Mouse (Mus musculus): ENCODE results near the gene Map7d1. TPM values are rescaled to one million over a fixed set of nuclear protein-coding genes. Genes with fewer than 3 reads are reported as not detected.

The Map7d1 gene
- total and polyA plus RNA-seq, 2 experiments from 2014 or later, result 71.1 to 115 TPM

DNA sequence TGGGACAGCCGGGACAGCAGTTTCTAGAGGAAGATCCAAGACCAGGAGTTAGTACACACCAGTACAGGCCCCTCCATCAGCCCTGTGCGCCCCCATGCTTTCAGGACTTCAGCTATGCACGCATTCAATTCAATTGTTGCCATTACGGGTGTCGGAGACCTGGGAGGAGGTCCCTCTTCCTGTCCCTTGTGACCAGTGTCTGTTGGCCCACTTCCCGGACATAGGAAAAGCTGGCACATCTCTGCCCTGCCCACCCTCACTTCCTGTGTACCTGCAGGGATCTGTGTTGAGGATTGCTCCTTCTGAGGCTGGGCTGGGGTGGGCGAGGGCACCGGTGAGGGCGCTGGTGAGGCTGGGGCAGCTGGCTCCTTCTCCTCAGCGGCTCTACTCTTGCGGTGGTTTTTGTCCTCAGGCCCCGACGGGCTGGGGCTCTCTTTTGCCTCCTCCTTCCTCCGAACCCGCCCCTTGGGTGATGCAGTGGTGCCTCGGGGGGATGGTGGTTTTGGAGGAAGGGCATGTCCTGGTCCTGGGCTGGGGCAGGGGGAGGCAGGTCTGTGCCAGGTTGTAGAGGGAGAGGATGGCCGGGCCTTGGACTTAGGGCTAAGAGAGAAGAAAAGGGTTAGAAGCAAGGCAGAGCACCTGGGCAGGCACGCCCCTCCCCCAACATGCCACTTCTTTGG, 21.5 kb downstream of the Map7d1 start:
- H3K4me1 ChIP-seq (ENCODE audit: insufficient read depth), result no peaks in the 10 kb centered on the region
- peaks cover 87% of the 10 kb centered on the region for H3K36me3 ChIP-seq (ENCODE audit: insufficient read depth)
- DNase-seq (no peak), ATAC-seq (no peak)
- no peak overlapping the region for H3K27ac ChIP-seq (ENCODE audit: low read depth, low read length)
- no peaks in the 10 kb centered on the region for H3K27me3 ChIP-seq (ENCODE audit: insufficient read depth, low read length)
- TF ChIP-seq CTCF (IDR thresholded peaks at IDR 0.05; ENCODE audit: low read depth), result no peak
- no peak overlapping the region for H3K4me2 ChIP-seq (ENCODE audit: low read depth)
- H3K9ac ChIP-seq, result no peak overlapping the region
- 81% methylated on average over 18 of the region's 18 CpGs for WGBS
- no peak overlapping the region for H3K4me3 ChIP-seq (ENCODE audit: low read depth, low read length)
- no peaks in the 10 kb centered on the region for H3K9me3 ChIP-seq (ENCODE audit: low read length)

- H3K9ac ChIP-seq, result no peak overlapping the region
- TF ChIP-seq CTCF (IDR thresholded peaks at IDR 0.05; ENCODE audit: low read depth), result no peak
- no peak overlapping the region for H3K27ac ChIP-seq (ENCODE audit: low read depth, low read length)
- H3K4me3 ChIP-seq (ENCODE audit: low read depth, low read length), result no peak overlapping the region
- H3K4me2 ChIP-seq (ENCODE audit: low read depth), result no peak overlapping the region
- WGBS, result 91% methylated on average over 29 of the region's 29 CpGs
- DNase-seq (no peak), ATAC-seq (no peak)
- no peaks in the 10 kb centered on the region for H3K27me3 ChIP-seq (ENCODE audit: insufficient read depth, low read length)
- H3K36me3 ChIP-seq (ENCODE audit: insufficient read depth), result peaks cover 81% of the 10 kb centered on the region
- H3K9me3 ChIP-seq (ENCODE audit: low read length), result no peaks in the 10 kb centered on the region
- no peaks in the 10 kb centered on the region for H3K4me1 ChIP-seq (ENCODE audit: insufficient read depth)
Measured at GRCm38 (mm10) chr4:126233676-126234308, 22.4 kb downstream of the Map7d1 start.

DNA sequence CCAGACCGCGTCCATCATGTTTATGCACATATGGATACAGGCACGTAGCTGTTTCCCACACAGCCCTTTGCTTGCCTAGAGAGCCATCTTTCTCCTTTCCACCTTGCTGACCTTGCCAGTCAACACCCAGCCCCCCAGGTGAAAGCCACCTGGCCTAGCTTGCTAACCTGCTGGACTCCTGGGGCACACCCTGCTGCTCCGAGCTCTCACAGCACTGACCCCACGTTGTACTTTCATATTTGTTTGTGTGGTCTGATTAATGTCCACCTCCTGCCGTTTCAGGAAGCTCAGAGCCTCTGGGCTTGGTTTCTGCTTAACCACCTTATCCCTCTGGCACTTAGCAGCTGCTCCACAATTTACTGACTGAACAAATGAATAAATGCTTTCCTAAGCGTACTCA, 26.2 kb downstream of the Map7d1 start:
- Histone ChIP-seq H3K4me2 (ENCODE audit: low read depth) (no peak overlapping the region), H3K9ac (no peak overlapping the region), H3K4me3 (ENCODE audit: low read depth, low read length) (no peak overlapping the region), H3K27ac (ENCODE audit: low read depth, low read length) (no peak overlapping the region), H3K36me3 (ENCODE audit: insufficient read depth) (peaks cover 43% of the 10 kb centered on the region), H3K9me3 (ENCODE audit: low read length) (no peaks in the 10 kb centered on the region), H3K4me1 (ENCODE audit: insufficient read depth) (no peaks in the 10 kb centered on the region), H3K27me3 (ENCODE audit: insufficient read depth, low read length) (no peaks in the 10 kb centered on the region)
- no peak for TF ChIP-seq CTCF (IDR thresholded peaks at IDR 0.05; ENCODE audit: low read depth)
- 77% methylated on average over 7 of the region's 7 CpGs for WGBS
- ATAC-seq (no peak), DNase-seq (no peak)

DNA sequence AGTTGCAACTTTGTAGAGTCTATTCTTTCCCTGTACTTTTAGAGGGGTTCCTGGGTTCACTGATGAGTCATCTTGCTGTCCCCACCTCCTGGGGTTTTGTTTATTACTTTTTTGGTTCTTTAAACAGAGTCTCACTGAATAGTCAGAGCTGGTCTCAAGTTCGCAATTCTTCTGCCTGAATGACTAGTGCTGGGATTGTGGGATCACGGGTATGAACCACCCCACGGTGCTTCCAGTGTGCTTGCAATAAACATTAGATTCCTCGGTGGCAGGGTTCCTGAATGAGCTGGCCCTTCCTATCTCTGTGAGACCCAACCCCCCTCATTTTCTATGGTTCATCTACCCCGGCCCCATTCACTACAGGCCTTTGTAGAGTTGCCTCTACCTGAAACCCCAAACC, 28.0 kb downstream of the Map7d1 start:
- H3K4me1 ChIP-seq (ENCODE audit: insufficient read depth), result no peaks in the 10 kb centered on the region
- H3K27ac ChIP-seq (ENCODE audit: low read depth, low read length), result no peak overlapping the region
- no peak for DNase-seq
- no peaks in the 10 kb centered on the region for H3K27me3 ChIP-seq (ENCODE audit: insufficient read depth, low read length)
- peaks cover 26% of the 10 kb centered on the region for H3K36me3 ChIP-seq (ENCODE audit: insufficient read depth)
- no peak overlapping the region for H3K4me2 ChIP-seq (ENCODE audit: low read depth)
- H3K9ac ChIP-seq, result no peak overlapping the region
- WGBS, result 20% methylated on average over 5 of the region's 5 CpGs
- TF ChIP-seq CTCF (IDR thresholded peaks at IDR 0.05; ENCODE audit: low read depth), result no peak
- H3K9me3 ChIP-seq (ENCODE audit: low read length), result no peaks in the 10 kb centered on the region
- H3K4me3 ChIP-seq (ENCODE audit: low read depth, low read length), result no peak overlapping the region
- ATAC-seq, result no peak

DNA sequence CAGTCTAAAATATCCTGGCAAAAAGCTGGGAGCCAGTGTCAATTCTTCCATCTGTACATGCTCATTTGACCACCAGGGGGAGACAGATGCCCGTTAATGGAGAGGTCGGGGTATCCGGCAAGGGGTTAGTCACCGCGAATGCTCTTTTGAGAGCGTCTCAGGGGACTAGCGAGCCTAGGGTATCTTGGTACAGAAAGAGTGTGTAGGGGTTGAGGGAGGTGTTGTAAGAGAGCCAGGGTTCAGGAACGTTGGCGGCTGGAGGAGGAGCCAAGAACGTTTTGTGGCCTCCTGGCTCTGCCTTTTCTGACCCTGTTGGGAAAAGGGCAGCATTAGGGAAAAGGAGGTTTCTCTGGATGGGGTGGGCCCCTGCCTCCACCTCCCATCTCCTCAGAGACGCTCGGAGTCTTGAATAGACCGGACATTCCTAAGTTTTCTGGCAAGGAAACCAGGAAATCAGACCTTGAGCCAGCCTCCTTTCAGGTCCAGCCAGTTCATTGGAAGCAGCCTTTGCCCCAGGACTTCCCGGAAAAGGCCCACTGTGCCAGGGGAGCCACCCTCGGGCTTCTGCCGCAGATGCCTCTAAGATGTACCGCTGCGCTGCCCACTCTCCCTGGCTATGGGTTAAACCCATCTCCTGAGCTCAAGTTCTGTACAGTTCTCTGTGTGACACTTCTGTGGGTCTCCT, 28.9 kb downstream of the Map7d1 start:
- ATAC-seq (peak; percentile 87), DNase-seq (peak; percentile 90)
- Histone ChIP-seq H3K36me3 (ENCODE audit: insufficient read depth) (peaks cover 17% of the 10 kb centered on the region), H3K4me3 (ENCODE audit: low read depth, low read length) (peak overlapping the region; percentile 22), H3K27me3 (ENCODE audit: insufficient read depth, low read length) (no peaks in the 10 kb centered on the region), H3K4me2 (ENCODE audit: low read depth) (peak overlapping the region; percentile 44), H3K4me1 (ENCODE audit: insufficient read depth) (no peaks in the 10 kb centered on the region), H3K9me3 (ENCODE audit: low read length) (no peaks in the 10 kb centered on the region), H3K9ac (peak overlapping the region; percentile 23; the same call in 1 of the 2 replicates), H3K27ac (ENCODE audit: low read depth, low read length) (no peak overlapping the region)
- peak; percentile 92 for TF ChIP-seq CTCF (IDR thresholded peaks at IDR 0.05; ENCODE audit: low read depth)
- 9% methylated on average over 18 of the region's 18 CpGs for WGBS

DNA sequence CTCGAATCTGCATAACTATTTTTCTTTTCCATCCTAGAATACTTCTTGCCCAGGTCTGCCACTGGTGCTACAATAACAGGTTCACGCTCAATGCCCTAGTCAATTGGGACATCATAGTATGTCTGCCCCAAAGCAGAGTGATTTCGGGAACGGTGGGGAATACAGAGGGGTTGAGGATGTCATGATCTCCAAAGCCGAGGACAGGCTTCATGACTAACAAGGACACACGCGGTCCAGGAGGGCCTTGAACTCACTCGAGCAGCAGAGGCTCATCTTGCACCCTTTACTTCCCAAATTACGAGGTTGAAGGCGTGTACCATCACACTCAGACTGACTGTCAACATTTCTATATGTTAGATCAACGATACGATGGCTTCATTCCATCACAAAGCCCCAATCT, 29.5 kb downstream of the Map7d1 start:
- no peak overlapping the region for H3K27ac ChIP-seq (ENCODE audit: low read depth, low read length)
- H3K36me3 ChIP-seq (ENCODE audit: insufficient read depth), result peaks cover 11% of the 10 kb centered on the region
- no peaks in the 10 kb centered on the region for H3K9me3 ChIP-seq (ENCODE audit: low read length)
- no peak overlapping the region for H3K9ac ChIP-seq
- no peak overlapping the region for H3K4me3 ChIP-seq (ENCODE audit: low read depth, low read length)
- 56% methylated on average over 12 of the region's 12 CpGs for WGBS
- no peaks in the 10 kb centered on the region for H3K27me3 ChIP-seq (ENCODE audit: insufficient read depth, low read length)
- peak overlapping the region; percentile 44; the same call in 1 of the 2 replicates for H3K4me2 ChIP-seq (ENCODE audit: low read depth)
- DNase-seq (no peak), ATAC-seq (no peak)
- TF ChIP-seq CTCF (IDR thresholded peaks at IDR 0.05; ENCODE audit: low read depth), result no peak
- H3K4me1 ChIP-seq (ENCODE audit: insufficient read depth), result no peaks in the 10 kb centered on the region

DNA sequence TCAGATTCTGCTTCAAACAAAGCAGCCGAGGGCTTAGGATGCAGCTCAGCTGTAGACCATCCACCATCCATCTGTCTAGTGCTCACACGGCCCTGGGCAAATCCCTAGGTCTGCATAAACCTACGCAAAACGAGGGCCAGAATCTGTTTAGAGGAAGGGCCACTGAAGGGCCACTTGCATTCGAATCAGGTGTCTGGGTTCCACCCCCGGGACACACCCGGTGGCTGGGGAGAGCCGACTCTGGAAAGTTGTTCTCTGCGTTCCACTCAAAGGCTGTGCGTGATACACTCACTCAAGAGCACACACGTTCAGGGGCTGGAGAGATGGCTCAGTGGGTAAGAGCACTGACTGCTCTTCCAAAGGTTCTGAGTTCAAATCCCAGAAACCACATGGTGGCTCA, 33.5 kb downstream of the Map7d1 start:
- no peak overlapping the region for H3K27ac ChIP-seq (ENCODE audit: low read depth, low read length)
- no peaks in the 10 kb centered on the region for H3K9me3 ChIP-seq (ENCODE audit: low read length)
- H3K4me2 ChIP-seq (ENCODE audit: low read depth), result no peak overlapping the region
- H3K4me3 ChIP-seq (ENCODE audit: low read depth, low read length), result no peak overlapping the region
- ATAC-seq (no peak), DNase-seq (no peak)
- no peak for TF ChIP-seq CTCF (IDR thresholded peaks at IDR 0.05; ENCODE audit: low read depth)
- H3K27me3 ChIP-seq (ENCODE audit: insufficient read depth, low read length), result no peaks in the 10 kb centered on the region
- H3K36me3 ChIP-seq (ENCODE audit: insufficient read depth), result no peaks in the 10 kb centered on the region
- H3K4me1 ChIP-seq (ENCODE audit: insufficient read depth), result no peaks in the 10 kb centered on the region
- WGBS, result 83% methylated on average over 11 of the region's 11 CpGs
- H3K9ac ChIP-seq, result no peak overlapping the region

Data from forebrain, postnatal 0 days (tissue).